In genomic region chr4:134000466-134001438, GRCm38 (mm10) we compare ENCODE assay signal across 8 mouse cellular contexts. TPM values are rescaled to one million over a fixed set of nuclear protein-coding genes. Genes with fewer than 3 reads are reported as not detected.
DNase-seq lines count a peak whose midpoint lies in the region; ATAC-seq and TF ChIP-seq lines count a peak whose summit lies in the region.

TSS of gene Dhdds (minus strand) at chr4:134000918.

- TF ChIP-seq CTCF in bone marrow macrophage, adult 2 months (IDR thresholded peaks at IDR 0.05; ENCODE audit: low read depth, low read length) = no peak
- no peak for TF ChIP-seq CTCF in embryonic fibroblast, embryonic 13.5 days (IDR thresholded peaks at IDR 0.05; ENCODE audit: borderline replicate concordance, insufficient read depth, low read length)

- no peak within 1 kb of the TSS for H3K27ac ChIP-seq in bone marrow macrophage, adult 2 months (ENCODE audit: insufficient read depth, low read depth, low read length)
- no peak within 1 kb of the TSS for H3K27ac ChIP-seq in embryonic fibroblast, embryonic 13.5 days (ENCODE audit: insufficient read depth, low read length)
- no peak within 1 kb of the TSS; the same call in 1 of the 2 replicates for H3K27ac ChIP-seq in kidney, embryonic 14.5 days (ENCODE audit: low read depth, low read length)
- H3K27ac ChIP-seq in limb, embryonic 15.5 days = peak within 1 kb of the TSS; percentile 65

- H3K9me3 ChIP-seq in kidney, embryonic 14.5 days (ENCODE audit: control insufficient read depth, low read length) = no peaks in the 10 kb centered on the region
- H3K9me3 ChIP-seq in limb, embryonic 15.5 days = no peaks in the 10 kb centered on the region

- H3K36me3 ChIP-seq in kidney, embryonic 14.5 days (ENCODE audit: control insufficient read depth, insufficient read depth, low read length) = peaks cover 14% of the 10 kb centered on the region; the same call in 1 of the 2 replicates
- H3K36me3 ChIP-seq in limb, embryonic 15.5 days = peaks cover 13% of the 10 kb centered on the region

- H3K27me3 ChIP-seq in kidney, embryonic 14.5 days (ENCODE audit: control insufficient read depth, insufficient read depth, low read length) = no peaks in the 10 kb centered on the region
- no peaks in the 10 kb centered on the region for H3K27me3 ChIP-seq in limb, embryonic 15.5 days

- H3K4me2 ChIP-seq in kidney, embryonic 14.5 days (replicated peaks; ENCODE audit: low read depth, low read length) = peak within 1 kb of the TSS; percentile 76
- H3K4me2 ChIP-seq in limb, embryonic 15.5 days = peak within 1 kb of the TSS; percentile 81

- peak; percentile 99 for ATAC-seq in kidney, embryonic 14.5 days (ENCODE audit: low FRiP score, low TSS enrichment)
- ATAC-seq in limb, embryonic 15.5 days (ENCODE audit: insufficient number of reproducible peaks, low FRiP score, low TSS enrichment, low read depth) = peak; percentile 96

- DNase-seq in A20 (ENCODE audit: low read depth, low spot score) = peak; percentile 98
- DNase-seq in heart, adult 9 months (ENCODE audit: low spot score in 2 of 2) = peak; percentile 94 to 95
- peak; percentile 92 to 94 for DNase-seq in monocyte, adult 2 months (ENCODE audit: low read depth in 1 of 2, low spot score in 2 of 2)
- DNase-seq in spleen, postnatal 36 days (ENCODE audit: low spot score in 2 of 2) = peak; percentile 92 to 96

- H3K4me1 ChIP-seq in bone marrow macrophage, adult 2 months (ENCODE audit: control insufficient read depth, insufficient read depth, low read length) = peaks cover 10% of the 10 kb centered on the region
- peaks cover 3% of the 10 kb centered on the region; the same call in 1 of the 2 replicates for H3K4me1 ChIP-seq in embryonic fibroblast, embryonic 13.5 days (ENCODE audit: control insufficient read depth, insufficient read depth, low read length)
- H3K4me1 ChIP-seq in kidney, embryonic 14.5 days (ENCODE audit: control insufficient read depth, insufficient read depth, low read length) = peaks cover 5% of the 10 kb centered on the region; the same call in 1 of the 2 replicates
- H3K4me1 ChIP-seq in limb, embryonic 15.5 days = peaks cover 7% of the 10 kb centered on the region

- peak within 1 kb of the TSS; percentile 68 for H3K4me3 ChIP-seq in bone marrow macrophage, adult 2 months (ENCODE audit: insufficient read depth, low read length)
- peak within 1 kb of the TSS; percentile 95 for H3K4me3 ChIP-seq in embryonic fibroblast, embryonic 13.5 days (ENCODE audit: insufficient read depth, low read length)
- peak within 1 kb of the TSS; percentile 53 for H3K4me3 ChIP-seq in kidney, embryonic 14.5 days (ENCODE audit: low read length)
- peak within 1 kb of the TSS; percentile 71 for H3K4me3 ChIP-seq in limb, embryonic 15.5 days

- WGBS in kidney, embryonic 14.5 days = 1% methylated on average over 49 of the region's 49 CpGs
- WGBS in limb, embryonic 15.5 days = 1% methylated on average over 49 of the region's 49 CpGs

- peak within 1 kb of the TSS; percentile 61 for H3K9ac ChIP-seq in kidney, embryonic 14.5 days (ENCODE audit: low read depth, low read length)
- peak within 1 kb of the TSS; percentile 70 for H3K9ac ChIP-seq in limb, embryonic 15.5 days

- TF ChIP-seq POLR2A in bone marrow macrophage, adult 2 months (IDR thresholded peaks at IDR 0.05; ENCODE audit: borderline replicate concordance, low read depth, low read length) = peak; percentile 66; the same call in 1 of the 2 replicates
- TF ChIP-seq POLR2A in embryonic fibroblast, embryonic 13.5 days (IDR thresholded peaks at IDR 0.05; ENCODE audit: low read depth, low read length) = peak; percentile 89

RNA-seq across cellular contexts. Expression of gene Dhdds, which starts in this region (rescaled TPM):
- 36.6 and 38.7 TPM in 2 replicates for polyA plus RNA-seq in bone marrow macrophage, adult 2 months (2012; ENCODE audit: insufficient read depth, insufficient read length, missing spikeins)
- 27.3 and 33.9 TPM in 2 replicates for polyA plus RNA-seq in embryonic fibroblast, embryonic 13.5 days (2011; ENCODE audit: insufficient read length, low read depth, missing spikeins)
- 42.2 and 42.9 TPM in 2 replicates for polyA plus RNA-seq in kidney, embryonic 14.5 days (2014; fragmentation: Nextera tagmentation; extraction: Ambion mirVana)
- 41.9 and 46.0 TPM in 2 replicates for polyA plus RNA-seq in limb, embryonic 15.5 days (2015; fragmentation: Nextera tagmentation; extraction: Ambion mirVana)
